Mouse (Mus musculus) cortical plate, adult 2 months (tissue): ENCODE data around the gene Zfp677. TPM values are rescaled to one million over a fixed set of nuclear protein-coding genes. Genes with fewer than 3 reads are reported as not detected.
"Not testable (repeated sequence)": the region's sequence is repeated elsewhere in the genome, so short reads cannot be mapped to it uniquely, and the experiment has no call there.

Experiments used
- H3K27ac ChIP-seq: fragments of 200-500 bp; 2 replicates; pipeline ENCODE4 v1.5.1; 2012; ENCODE audit warnings: low read length, control low read depth, inconsistent platforms; ENCODE audit not compliant: insufficient read depth
- H3K4me1 ChIP-seq: fragments of 200-500 bp; 2 replicates; pipeline ENCODE4 v1.6.1; 2011; ENCODE audit warnings: low read length; ENCODE audit not compliant: control insufficient read depth, insufficient read depth
- H3K4me3 ChIP-seq: fragments of 200-500 bp; 2 replicates; pipeline ENCODE4 v1.5.1; 2011; ENCODE audit warnings: mild to moderate bottlenecking, low read length, control low read depth; ENCODE audit not compliant: insufficient read depth
- CTCF ChIP-seq: fragments of 200-500 bp; IDR thresholded peaks from 2 replicates; pipeline ENCODE4 v1.5.1; 2011; ENCODE audit warnings: mild to moderate bottlenecking, control low read depth, low read length; ENCODE audit not compliant: insufficient read depth; ENCODE audit errors: extremely low read depth
- POLR2A ChIP-seq: fragments of 200-500 bp; IDR thresholded peaks from 2 replicates; pipeline ENCODE4 v1.6.1; 2011; ENCODE audit warnings: mild to moderate bottlenecking, low read length, control low read depth; ENCODE audit not compliant: insufficient read depth; ENCODE audit errors: extremely low read depth
- polyA plus RNA-seq: library from polyadenylated mRNA; depleted of rRNA; stranded (reverse); fragments of >200 nt; gene quantifications from 2 replicates; pipeline ENCODE4 v1.2.3, GENCODE M21; 2012; rRNA removed

Gene Zfp677
- polyA plus RNA-seq: 1.0 and 1.1 TPM in 2 replicates

GRCm38 (mm10) chr17:21383391-21384056 lies at the start of gene Zfp677:
Gene Zfp677 (plus strand): TSS chr17:21383748.
- peak within 1 kb of the TSS; percentile 60 for H3K4me3 ChIP-seq
- no peak within 1 kb of the TSS for H3K27ac ChIP-seq
- TF ChIP-seq CTCF (peak; percentile 44; the same call in 1 of the 2 replicates), POLR2A (no peak)
- H3K4me1 ChIP-seq: no peaks in the 10 kb centered on the region

- not testable (repeated sequence) for H3K4me1 ChIP-seq, H3K4me3 ChIP-seq, H3K27ac ChIP-seq
Observed at GRCm38 (mm10) chr17:21368018-21368417, 15.5 kb upstream of the Zfp677 start.

GRCm38 (mm10) chr17:21369925-21370719 lies 13.4 kb upstream of the Zfp677 start:
- TF ChIP-seq CTCF (no peak), POLR2A (no peak)
- no peak overlapping the region for H3K4me3 ChIP-seq
- no peaks in the 10 kb centered on the region for H3K4me1 ChIP-seq
- no peak overlapping the region for H3K27ac ChIP-seq

- no peak overlapping the region for H3K4me3 ChIP-seq
- TF ChIP-seq CTCF: no peak
- no peak for TF ChIP-seq POLR2A
- no peak overlapping the region for H3K27ac ChIP-seq
- H3K4me1 ChIP-seq: no peaks in the 10 kb centered on the region
Observed at GRCm38 (mm10) chr17:21375311-21375710, 8.2 kb upstream of the Zfp677 start.

GRCm38 (mm10) chr17:21384057-21384411 lies 486 bp downstream of the Zfp677 start:
- Histone ChIP-seq H3K4me1 (no peaks in the 10 kb centered on the region), H3K4me3 (peak overlapping the region; percentile 60), H3K27ac (no peak overlapping the region)
- TF ChIP-seq POLR2A: no peak
- no peak for TF ChIP-seq CTCF

GRCm38 (mm10) chr17:21422664-21423599 lies 39.4 kb downstream of the Zfp677 start, which contains the start of gene Zfp54:
Gene Zfp54 (plus strand): TSS chr17:21423227.
- Histone ChIP-seq H3K4me3 (peak within 1 kb of the TSS; percentile 57), H3K27ac (peak within 1 kb of the TSS; percentile 60; the same call in 1 of the 2 replicates), H3K4me1 (no peaks in the 10 kb centered on the region)
- TF ChIP-seq POLR2A: no peak
- TF ChIP-seq CTCF: peak; percentile 28; the same call in 1 of the 2 replicates

- H3K27ac ChIP-seq, H3K4me3 ChIP-seq, H3K4me1 ChIP-seq: not testable (repeated sequence)
Observed at GRCm38 (mm10) chr17:21438806-21439400, 55.4 kb downstream of the Zfp677 start.

Other genes starting within 250 kb of the Zfp677 start
- gene Vmn1r234, start 157.7 kb upstream of the Zfp677 start, polyA plus RNA-seq: not detected in 2 replicates
- not detected in 2 replicates for gene Vmn1r235, start 127.3 kb upstream of the Zfp677 start, polyA plus RNA-seq
- gene Vmn1r236, start 100.8 kb upstream of the Zfp677 start, polyA plus RNA-seq: not detected in 2 replicates
- gene Vmn1r237, start 71.9 kb upstream of the Zfp677 start, polyA plus RNA-seq: not detected in 2 replicates
- gene Zfp54, start 39.5 kb downstream of the Zfp677 start, polyA plus RNA-seq: 1.0 and 1.2 TPM in 2 replicates
- gene Zfp51, start 66.6 kb downstream of the Zfp677 start, polyA plus RNA-seq: 3.2 and 3.7 TPM in 2 replicates
- gene Zfp53, start 105.2 kb downstream of the Zfp677 start, polyA plus RNA-seq: 2.9 TPM in 2 replicates
- 2.4 and 3.2 TPM in 2 replicates for gene Zfp52, start 151.8 kb downstream of the Zfp677 start, polyA plus RNA-seq
- gene Zfp948, start 183.3 kb downstream of the Zfp677 start, polyA plus RNA-seq: 9.8 and 11.2 TPM in 2 replicates